Mouse (Mus musculus) thymus, postnatal 10 days (tissue): ENCODE measurements around the gene Lsamp.
"Not testable (repeated sequence)": the region's sequence is repeated elsewhere in the genome, so short reads cannot be mapped to it uniquely, and the experiment has no call there.

ENCODE experiments used
- DNase-seq, 2 experiments: peaks; one replicate each; pipeline ENCODE4 v3.0.0; 2021; ENCODE audit warnings: low spot score in 2 of 2

The Lsamp gene

DNA sequence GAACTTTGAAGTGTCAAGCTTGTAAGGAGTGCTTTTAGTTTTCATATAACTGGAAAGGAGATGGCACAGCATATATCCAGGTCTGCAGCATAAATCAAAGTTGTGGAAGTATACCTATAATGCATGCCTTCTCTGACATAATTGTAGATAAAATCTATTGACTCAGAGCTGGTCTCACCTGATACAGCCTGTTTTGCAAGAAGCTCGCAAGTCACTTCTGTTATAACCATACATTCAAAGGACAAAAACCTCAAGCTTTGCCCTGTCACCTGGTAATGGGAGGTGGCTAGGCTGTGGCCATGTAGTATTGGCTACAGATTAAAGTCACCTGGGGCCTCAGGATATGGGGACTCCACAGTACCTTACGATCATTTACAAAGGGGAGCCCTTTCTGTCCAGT, 507.4 kb downstream of the Lsamp start:
- DNase-seq: no peak

DNA sequence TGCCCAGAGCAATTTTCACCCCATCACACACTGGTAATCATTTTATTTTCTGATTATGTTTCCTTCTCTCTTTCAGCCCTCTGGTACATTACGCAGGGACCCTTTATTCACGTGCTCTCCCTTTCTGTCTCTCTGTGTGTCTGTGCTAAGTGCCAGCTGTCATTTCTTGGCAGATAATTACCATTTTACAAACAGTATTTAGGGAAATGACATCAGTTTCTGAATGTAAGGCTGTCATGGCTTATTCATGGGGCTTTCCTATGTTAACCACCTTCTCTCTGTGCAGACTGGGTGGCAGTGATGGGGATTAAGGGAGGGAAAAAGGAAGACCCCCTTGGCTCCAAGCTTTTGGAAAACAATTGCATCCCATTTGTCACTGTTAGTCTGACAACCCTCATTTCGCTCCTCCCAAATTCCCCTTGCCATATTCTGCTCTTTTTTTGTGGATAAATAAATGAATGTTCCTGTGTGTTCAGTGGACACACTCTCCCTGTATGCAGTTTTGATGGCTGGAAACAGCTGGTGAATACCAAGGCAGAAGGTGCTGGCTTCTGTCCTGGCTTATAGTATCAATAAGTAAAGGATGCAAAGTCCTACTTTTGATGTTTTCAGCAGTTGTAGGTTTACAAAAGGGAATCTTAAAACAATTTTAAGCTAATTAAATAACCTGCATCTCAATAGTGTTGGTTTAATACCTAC, 520.2 kb downstream of the Lsamp start:
- no peak for DNase-seq

DNA sequence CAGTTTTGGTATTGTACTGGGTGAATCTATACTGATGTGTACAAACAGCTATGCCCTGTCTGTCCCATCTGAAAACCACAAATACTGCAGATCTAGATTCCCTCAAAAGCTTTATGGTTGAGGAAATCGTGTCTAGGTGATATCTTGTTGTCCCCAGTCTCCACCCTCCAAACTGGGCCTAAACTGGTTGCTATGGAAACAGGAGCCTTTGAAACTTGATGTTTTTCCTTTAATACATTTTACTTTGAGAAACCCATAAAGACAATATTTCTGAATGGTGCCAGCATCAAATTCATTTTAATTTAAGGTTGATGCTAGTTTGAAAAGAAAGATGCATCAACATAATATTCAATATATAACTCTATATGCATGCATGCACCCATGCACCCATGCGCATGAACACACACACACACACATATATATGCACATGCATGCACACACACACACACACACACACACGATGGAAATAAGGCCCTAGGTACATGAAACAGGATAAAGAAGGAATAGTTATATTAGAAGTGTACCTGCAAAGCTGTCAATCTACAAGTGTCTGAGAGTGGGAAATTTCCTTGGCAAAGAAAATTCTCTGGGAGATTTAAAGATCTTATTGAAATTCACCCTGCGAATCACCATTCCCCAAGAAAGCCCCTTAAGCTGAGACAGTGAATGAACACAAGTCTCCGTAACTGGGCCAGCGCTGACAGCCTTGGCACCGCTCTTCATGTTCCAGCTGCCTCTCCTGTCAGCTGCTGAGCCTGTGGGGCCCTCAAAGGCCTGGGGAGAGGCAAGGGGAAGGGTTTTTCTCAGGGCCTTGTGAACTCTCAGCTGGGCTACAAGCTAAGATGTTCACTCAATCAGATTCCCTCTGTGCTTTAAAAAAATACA, 525.2 kb downstream of the Lsamp start:
- no peak for DNase-seq

DNA sequence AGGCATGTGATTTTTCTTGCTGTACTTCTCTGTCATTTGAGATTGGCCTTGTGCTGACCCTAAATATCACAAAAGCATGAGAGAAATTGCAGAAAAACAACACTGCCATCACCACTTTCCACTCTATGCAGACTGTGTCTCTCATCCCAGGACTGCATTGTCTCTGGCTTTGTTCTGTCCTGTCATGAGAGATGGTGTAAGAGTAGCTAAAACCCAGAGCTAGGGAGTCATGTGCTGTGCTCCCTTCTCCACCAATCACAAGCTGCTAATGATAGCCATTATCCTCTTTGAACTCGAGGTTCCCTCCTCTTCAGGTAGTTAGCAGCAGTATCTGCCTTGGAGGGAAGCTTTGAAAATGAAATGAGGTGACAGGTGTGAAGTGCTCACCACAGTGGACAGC, 552.6 kb downstream of the Lsamp start:
- no peak for DNase-seq

DNA sequence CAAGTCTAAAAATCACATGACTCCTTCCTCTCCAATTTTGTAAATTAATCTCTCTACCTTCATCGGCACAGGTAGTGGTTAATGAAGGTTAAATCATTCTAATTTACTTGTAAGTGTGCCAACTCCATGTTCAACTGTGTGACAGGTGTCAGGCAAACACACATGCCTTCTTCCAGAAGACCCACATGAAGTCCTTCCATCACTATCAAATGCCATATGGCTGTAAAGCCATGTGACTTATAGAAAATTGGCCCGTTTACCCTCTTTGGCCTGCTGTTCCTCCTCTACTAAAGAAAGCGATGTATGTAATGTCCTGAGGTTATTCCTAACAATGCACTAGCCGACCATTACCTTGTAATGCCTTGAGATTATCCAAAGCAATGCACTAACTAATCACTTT, 565.5 kb downstream of the Lsamp start:
- no peak for DNase-seq

DNA sequence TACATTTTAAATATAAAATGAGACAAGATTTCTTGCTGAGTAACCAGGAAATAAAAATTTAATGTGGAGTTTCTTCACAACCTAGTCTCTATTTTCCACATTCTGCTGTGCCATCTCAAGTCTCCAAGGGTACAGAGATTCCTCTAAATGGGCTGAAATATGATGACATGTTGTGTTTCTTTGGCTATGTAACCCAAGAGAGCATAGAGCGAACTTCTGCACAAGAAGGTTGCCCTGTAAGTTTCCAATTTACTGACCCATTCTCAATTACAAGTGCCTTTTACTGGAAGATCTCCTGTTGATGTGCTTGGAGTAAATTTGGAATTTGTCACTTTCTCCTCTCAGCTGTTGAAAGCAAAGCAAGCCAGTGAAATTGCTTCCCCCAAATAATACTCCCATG, 571.4 kb downstream of the Lsamp start:
- DNase-seq: no peak

DNA sequence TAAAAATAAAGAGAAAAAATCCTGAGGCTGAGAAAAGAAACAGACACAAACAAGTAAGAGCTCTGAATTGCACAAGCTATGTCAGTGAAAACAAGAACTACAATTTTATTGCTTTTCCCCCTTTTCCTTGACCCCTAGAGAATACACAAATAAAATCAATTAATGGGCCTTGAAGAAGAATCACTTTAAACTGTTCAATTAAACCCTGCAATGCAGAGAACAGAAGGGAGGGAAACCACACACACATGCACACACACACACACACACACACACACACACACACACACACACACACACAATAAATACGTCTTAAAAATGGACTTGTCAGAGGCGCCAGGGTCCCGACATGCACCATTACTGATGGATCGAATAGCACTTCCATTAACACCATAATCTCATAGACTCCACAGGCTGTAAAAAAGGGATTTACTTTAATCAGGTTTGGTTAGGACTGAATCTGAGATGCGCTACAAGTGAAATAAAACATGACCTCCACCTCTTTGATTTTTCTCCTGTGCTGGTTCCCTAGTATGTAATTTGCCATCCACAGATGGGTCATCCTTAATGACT, 573.6 kb downstream of the Lsamp start:
- DNase-seq: no peak

DNA sequence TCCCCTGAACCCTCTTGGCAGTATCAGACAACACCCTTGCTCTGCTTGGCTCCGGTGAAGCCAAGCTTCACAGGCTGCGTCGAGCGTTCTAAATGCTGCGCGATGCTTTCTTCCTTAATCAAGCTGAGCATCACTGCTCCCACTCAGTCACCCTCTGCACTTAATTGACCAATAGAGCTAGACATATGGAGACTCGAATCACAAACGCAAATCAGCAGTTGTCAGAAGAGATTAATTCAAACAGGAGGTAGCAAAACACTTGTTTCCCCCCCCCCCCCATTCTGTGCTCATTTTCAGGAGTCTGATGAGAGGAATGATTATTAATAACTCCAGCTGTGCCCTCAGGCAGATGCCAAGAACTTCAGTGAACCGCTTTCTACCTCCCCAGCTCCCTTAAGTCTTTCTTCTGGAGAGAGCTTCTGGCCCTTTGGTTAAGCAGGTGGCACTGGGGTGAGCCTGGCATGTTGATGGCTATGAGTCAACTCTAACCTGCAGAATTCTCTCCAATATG, 583.3 kb downstream of the Lsamp start:
- DNase-seq: no peak

DNA sequence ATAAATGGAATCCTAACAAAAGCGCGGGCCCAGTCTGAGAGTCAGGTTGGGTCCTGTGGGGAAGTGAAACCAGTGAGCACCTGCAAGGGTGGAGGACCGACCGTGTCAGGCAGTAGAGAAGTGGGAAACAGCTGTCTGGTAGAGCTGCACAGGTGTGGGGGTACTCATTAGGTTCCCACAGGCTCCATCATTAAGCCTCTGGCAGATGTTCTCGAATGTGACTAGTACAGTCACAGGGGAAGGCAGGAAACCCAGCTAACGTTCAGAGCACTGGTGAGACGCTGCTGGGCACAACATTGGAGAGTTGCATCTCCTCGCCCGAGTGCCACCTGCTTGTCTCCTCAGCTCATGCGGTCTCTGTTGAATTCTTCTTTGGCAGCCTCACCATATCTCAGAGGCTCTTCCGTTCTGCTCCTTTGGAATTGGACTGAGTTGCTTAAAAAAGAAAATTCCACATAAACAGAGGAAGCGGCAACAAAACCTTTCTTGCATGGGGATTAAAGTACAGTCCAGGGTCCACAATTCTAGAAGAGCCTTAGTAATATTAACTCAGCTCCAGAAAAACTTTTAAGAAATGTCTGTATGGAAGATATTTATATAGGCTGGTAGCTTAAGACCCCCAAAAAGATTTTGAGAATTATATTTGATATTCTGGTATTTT, 588.1 kb downstream of the Lsamp start:
- DNase-seq: no peak

DNA sequence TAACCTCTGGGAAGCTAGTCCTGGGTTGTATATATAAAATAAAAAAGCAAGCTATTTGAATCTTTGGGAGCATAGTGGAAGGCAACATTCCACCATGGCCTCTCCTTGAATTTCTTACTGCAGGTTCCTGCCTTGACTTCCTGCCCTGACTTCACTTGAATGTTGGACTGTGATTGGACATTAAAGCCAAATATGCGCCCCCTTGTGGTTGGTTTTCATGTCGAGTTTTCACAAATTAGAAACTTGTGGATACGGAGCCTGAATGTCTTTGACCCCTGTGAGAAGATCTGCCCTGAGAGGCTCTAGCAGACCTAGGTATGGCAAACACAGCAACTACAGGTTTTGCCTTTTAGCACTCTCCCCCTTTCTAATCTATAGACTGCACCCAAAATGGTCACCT, 597.9 kb downstream of the Lsamp start:
- no peak for DNase-seq

DNA sequence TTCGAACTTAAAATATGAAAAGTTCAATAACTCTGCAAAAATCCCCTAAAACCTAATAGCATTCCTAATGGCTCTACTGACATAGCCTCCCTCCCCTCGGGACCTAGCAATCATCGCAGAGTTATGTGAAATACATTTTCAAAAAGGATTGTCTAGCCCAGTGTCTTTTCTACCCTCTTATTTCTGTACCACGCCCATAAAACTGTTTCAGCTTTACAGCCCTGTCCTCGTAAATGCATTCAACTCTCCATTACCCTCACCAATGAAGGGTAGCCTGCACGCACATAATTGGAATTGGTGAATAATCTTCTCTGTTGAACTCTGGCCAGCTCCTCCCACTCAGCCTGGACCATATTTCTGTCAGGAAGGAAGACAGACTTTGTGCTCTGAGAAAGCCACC, 609.0 kb downstream of the Lsamp start:
- no peak for DNase-seq

DNA sequence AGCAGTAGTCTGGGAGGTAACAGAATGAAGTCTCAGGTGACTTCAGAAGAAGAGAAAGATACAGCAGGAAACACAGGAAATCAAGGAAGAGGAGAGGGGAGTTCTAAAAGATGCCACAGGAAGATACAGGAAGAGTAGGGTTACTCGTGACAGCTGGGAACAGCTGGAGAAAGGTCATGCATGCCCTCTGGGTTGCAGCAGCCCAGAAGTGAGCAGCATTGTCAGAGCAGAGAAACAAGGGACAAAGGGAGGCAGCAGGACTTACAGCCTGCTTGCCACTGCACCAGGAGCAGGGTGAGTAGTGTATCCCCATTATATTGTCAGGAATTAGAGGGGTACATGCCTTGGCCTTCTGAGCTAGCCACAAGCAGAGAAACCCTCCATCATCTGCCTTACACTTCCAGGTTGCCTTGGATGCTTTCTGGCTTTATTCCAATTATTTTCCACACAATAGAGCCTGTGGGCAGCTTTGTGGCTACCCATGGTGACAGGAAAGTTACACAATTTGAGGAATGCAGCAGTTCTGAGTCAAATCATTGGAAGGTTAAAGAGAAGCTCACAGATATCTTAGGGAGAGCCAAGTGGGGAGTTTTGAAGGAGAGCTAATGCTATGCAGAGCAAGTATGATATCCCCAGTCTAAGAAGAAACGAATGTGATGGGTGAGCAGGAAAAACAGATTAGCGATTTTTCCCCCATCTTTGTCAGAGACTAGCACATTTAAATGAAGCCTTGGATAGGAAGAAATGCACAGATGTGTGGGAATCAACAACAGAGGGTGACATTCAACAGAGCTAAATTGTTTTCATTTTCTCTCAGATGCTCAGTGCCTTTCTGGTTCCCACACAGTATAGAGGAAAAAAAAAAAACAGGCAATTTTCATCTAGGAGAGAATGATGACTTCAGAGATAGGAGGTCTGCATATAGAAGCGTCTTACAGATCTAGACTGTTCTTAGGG, 617.5 kb downstream of the Lsamp start:
- no peak for DNase-seq

DNA sequence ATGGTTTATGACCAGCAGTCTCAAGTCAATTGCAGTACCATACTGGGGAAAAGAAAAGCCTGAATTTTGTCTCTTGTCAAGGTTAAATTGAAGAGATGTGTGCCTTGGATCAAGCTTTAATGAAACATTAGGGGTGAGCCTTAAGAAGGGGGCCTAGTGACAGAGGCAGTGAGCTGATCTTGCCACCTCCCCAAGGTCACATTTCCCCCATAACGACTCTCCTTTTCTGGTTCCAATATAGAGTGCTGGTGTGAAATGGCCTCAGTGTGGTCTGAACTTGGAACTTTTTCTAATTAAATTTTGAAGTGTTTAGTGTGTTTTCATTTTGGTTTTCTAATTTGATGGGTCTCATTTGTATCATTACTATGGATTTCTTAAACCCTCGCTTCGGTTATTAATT, 623.3 kb downstream of the Lsamp start:
- DNase-seq: no peak

DNA sequence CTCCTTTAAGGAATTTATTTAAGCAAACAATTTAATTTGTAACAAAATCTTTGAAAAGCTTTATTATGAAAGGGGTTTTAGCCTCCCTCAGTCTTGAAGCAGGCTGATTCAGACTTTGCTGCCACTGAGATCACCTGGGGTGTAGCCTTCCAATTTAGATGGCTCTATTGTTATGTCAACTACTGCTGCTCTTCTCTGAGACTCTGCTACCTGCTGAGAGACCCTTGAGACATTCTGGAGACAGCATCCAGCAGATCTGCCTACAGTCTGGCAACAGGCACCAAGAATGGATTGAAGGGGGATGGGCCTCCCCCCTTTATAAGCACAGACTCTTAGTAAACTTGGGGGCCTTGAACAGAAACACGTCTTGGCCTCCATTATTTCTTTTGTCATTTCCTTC, 632.5 kb downstream of the Lsamp start:
- not testable (repeated sequence) for DNase-seq

DNA sequence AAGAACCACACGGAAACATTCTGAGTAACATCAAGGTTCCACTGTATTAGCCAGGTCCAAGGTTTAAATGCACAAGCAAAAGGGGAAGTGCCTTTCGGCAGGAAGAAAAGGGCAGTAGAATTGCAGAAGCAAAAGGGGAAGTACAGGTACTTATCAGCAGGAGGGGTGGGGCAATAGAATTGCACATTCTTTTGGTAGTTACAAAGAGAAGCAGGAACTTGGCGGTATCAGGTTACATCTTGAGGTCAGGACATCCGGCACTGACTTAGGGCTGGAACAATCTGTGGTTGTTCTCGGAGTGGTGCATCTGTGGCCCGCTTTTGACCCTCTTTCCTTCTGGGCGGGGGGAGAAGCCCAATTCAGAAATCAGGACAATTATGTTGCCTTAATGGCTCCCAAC, 636.9 kb downstream of the Lsamp start:
- not testable (repeated sequence) for DNase-seq

DNA sequence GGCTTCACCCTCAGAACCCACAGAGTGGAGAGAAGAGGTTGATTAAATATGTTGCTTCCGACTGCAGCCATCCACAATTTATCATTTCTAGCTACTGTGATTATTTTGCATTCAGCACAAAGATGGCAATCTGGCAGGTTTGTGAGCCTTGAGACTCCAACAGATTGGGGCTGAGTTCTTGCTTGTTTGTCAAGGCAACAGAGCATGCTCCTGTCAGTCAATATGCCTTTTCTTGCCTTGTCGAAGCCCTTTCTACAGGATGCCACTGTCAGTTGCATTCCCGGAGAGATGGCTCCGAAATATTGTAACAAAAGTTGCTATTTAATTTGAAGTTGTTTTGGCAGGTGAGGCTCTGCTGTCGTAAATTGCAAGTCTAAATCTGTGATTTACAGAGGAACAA, 643.0 kb downstream of the Lsamp start:
- no peak for DNase-seq

DNA sequence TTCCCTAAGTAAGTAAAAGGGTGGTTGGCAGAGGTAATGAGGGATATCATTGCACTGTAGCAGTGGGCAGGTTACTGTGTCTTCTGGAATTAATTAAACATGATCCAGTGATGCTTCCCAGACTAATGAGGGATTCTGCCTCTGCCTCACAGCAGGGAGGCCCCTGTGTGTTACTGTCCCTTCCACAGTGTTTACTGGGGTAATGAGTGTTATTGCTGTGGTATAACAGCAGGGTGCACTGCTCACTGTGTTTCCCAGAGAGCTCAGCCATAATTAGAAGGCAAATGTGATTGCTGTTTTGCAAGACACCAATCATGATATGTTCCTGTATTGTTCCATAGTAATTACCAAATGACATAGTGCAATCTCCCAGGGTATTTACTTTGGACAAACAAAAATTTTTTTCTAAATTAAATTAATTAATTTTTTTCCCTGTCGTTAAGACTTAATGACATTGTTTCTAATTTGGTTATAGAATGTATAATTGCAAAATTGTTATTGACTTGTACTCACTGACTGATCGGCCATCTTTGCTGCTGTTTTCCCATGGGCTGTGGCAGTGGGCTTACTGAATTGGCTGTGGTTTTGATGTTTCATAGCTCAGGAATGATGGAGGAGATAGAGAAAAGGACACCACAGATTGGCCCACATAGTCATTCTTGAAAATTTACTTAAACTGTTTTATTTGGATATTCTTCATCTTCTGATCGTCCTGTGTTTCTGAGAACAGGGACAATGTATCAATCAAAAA, 655.6 kb downstream of the Lsamp start:
- no peak for DNase-seq

DNA sequence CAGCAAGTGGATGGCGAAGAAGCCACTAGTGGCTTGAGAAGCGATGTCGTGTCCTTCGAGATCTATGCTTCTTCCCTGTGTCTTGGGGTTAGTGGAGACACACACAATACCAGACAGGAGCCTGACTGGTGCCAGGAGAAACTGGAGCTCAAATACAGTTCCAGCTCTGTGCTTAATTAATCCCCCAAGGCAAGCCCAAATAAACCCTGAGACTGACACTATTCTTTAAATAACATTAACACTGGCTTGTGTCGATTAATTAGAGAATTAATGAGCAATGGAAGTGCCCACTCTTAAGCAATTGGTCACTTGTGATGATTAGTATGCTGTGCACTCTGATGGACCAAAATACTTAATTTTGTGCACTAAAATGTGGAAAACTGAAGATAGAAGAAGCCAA, 668.6 kb downstream of the Lsamp start:
- no peak for DNase-seq

DNA sequence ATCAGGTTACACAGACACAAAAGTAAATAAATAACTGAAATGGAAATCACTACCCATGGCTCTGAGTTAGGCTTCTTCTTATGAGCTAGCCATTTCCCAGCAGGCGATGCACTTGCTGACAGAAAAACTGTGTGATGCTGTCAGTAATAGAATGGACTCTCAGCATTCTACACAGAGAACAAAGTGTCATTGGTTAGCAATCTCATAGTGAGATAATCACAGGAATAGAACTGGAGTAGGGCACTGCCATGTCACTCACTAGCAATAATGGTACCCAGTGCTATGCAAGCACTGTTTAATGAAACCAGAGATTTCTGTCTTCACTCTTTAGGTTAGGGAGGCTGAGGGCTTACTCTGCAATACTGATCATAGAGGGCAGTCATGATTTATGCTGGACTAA, 669.3 kb downstream of the Lsamp start:
- no peak for DNase-seq

DNA sequence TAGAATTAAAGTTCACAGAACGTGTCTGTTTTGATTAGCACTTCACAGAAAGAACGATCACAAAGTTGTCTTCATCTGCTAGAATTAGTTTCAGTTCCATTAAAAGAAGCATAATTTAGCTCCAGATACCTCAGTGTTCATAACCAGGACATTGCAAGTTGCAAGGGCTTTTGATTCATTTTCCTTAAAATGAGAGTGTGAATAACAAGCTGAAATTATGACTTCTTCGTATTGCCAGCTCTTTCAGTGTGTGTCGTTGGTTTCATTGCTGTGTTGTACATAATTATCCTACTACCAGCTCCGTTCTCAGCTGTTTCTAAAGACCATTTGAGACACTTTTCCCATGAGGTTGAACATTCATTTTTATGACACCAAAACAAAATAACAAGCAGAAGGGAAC, 672.2 kb downstream of the Lsamp start:
- DNase-seq: no peak
